Mouse (Mus musculus): ENCODE measurements at regions not wholly inside any gene's neighbourhood (a gene's known extent, or its start where the extent isn't known, plus 50 kb on each side); places are given as distances from the start of the nearest gene placed in this dataset.

DNA sequence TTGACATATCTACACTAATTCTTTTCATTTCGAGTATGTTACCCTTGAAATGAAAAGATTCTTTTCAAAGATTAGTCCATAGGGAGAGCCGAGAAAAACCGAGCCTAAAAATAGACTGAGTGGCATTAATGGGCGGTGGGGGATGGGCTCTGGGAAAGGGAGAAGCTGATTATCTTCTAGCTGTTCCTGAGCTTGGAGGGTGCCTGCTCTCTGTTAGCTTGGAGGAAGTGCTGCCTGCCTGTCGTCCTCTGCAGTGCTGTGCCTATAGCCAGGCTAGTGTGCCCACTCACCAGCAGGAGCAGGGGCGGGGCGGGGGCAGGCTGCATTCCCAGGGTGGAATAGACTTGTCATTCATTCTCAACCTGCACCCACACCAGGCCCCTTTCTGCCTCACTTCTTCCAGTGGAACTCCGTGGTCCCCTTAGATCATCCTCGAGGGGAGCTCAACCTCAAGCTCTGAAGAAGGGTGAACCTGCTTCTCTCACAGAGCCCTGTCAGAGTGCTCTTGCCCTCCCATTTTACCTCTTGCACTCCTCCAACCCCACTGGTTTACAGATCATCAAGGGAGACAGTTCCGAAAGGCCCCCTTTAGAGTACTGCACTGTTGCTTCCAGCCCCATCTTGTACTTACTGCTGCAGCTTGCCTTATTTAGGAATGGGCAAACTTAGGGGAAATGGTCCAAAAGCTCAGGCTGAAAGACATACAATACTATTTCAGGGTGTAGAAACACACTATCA, 76.6 kb upstream of the Lmo2 start:
- Histone ChIP-seq H3ac (ENCODE audit: control insufficient read depth, insufficient read length, low read depth) (no peak overlapping the region), H3K79me3 (ENCODE audit: low read depth) (no peaks in the 10 kb centered on the region), H3K79me2 (ENCODE audit: control insufficient read depth, insufficient read depth) (no peaks in the 10 kb centered on the region), H3K36me3 (ENCODE audit: control insufficient read depth, insufficient read depth) (no peaks in the 10 kb centered on the region), H3K4me3 (ENCODE audit: insufficient read depth, poor library complexity, severe bottlenecking) (no peak overlapping the region), H3K27me3 (ENCODE audit: control insufficient read depth, insufficient read depth, insufficient read length) (peaks cover 50% of the 10 kb centered on the region)
- TF ChIP-seq CTCF (IDR thresholded peaks at IDR 0.05; ENCODE audit: control insufficient read depth, insufficient read depth, insufficient read length) (no peak), CEBPB (IDR thresholded peaks at IDR 0.05; ENCODE audit: low read depth) (no peak), MAX (IDR thresholded peaks at IDR 0.05) (no peak), FOSL1 (IDR thresholded peaks at IDR 0.05; ENCODE audit: insufficient read depth, low read length, poor library complexity, severe bottlenecking) (no peak), MYOG (IDR thresholded peaks at IDR 0.05; ENCODE audit: control insufficient read depth, extremely low read depth, insufficient read length) (no peak), USF1 (IDR thresholded peaks at IDR 0.05; ENCODE audit: low read depth) (no peak), MYOD1 (IDR thresholded peaks at IDR 0.05; ENCODE audit: control insufficient read depth, insufficient read length, low read depth) (no peak)

DNA sequence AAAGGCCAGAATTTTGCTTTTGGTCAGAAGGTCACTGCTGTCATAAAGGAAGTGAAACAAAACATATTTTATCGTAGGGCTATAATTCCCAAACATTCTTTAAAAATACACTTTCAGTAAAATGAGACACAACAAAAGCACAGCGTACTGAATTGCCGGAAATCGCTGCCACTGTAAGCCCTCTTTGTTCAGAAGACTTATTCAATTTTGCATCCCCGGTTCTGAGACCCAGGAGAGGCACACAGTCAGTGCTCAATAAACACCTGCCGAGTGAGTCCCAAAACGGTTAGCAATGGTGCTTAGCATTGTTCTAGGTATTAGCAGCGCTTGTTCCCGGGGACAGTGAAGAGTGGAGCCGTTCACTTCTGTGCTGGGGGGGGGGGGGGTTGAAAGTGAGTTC, 72.9 kb upstream of the Lmo2 start:
- Histone ChIP-seq H3K79me2 (ENCODE audit: control insufficient read depth, insufficient read depth) (no peaks in the 10 kb centered on the region), H3K4me3 (ENCODE audit: insufficient read depth, poor library complexity, severe bottlenecking) (no peak overlapping the region), H3ac (ENCODE audit: control insufficient read depth, insufficient read length, low read depth) (no peak overlapping the region), H3K27me3 (ENCODE audit: control insufficient read depth, insufficient read depth, insufficient read length) (peaks cover 55% of the 10 kb centered on the region), H3K79me3 (ENCODE audit: low read depth) (no peaks in the 10 kb centered on the region), H3K36me3 (ENCODE audit: control insufficient read depth, insufficient read depth) (no peaks in the 10 kb centered on the region)
- TF ChIP-seq CTCF (IDR thresholded peaks at IDR 0.05; ENCODE audit: control insufficient read depth, insufficient read depth, insufficient read length): no peak
- TF ChIP-seq MYOD1 (IDR thresholded peaks at IDR 0.05; ENCODE audit: control insufficient read depth, insufficient read length, low read depth): no peak
- no peak for TF ChIP-seq USF1 (IDR thresholded peaks at IDR 0.05; ENCODE audit: low read depth)
- TF ChIP-seq MYOG (IDR thresholded peaks at IDR 0.05; ENCODE audit: control insufficient read depth, extremely low read depth, insufficient read length): no peak
- no peak for TF ChIP-seq CEBPB (IDR thresholded peaks at IDR 0.05; ENCODE audit: low read depth)
- TF ChIP-seq FOSL1 (IDR thresholded peaks at IDR 0.05; ENCODE audit: insufficient read depth, low read length, poor library complexity, severe bottlenecking): no peak
- TF ChIP-seq MAX (IDR thresholded peaks at IDR 0.05): no peak

DNA sequence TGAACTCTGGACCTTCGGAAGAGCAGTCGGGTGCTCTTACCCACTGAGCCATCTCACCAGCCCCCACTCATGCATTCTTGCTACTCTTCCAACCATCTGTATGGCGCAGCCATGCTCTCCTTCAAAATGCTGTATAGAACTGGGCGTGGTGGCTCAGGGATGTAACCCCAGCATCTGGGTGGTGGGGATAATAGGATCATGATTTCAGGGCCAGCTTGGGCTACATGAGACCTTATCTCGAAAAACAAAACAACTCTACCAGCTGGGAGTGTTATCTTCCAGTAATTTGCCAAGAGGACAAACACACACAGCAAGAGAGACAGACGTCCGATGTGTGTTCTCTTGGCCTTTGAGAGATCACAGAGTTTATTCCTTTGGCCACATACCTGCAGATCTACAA, 69.8 kb upstream of the Lmo2 start:
- Histone ChIP-seq H3K4me3 (ENCODE audit: insufficient read depth, poor library complexity, severe bottlenecking) (no peak overlapping the region), H3K79me3 (ENCODE audit: low read depth) (no peaks in the 10 kb centered on the region), H3ac (ENCODE audit: control insufficient read depth, insufficient read length, low read depth) (no peak overlapping the region), H3K27me3 (ENCODE audit: control insufficient read depth, insufficient read depth, insufficient read length) (peaks cover 47% of the 10 kb centered on the region), H3K79me2 (ENCODE audit: control insufficient read depth, insufficient read depth) (no peaks in the 10 kb centered on the region), H3K36me3 (ENCODE audit: control insufficient read depth, insufficient read depth) (no peaks in the 10 kb centered on the region)
- TF ChIP-seq MAX (IDR thresholded peaks at IDR 0.05) (no peak), CEBPB (IDR thresholded peaks at IDR 0.05; ENCODE audit: low read depth) (no peak), USF1 (IDR thresholded peaks at IDR 0.05; ENCODE audit: low read depth) (no peak), MYOG (IDR thresholded peaks at IDR 0.05; ENCODE audit: control insufficient read depth, extremely low read depth, insufficient read length) (no peak), FOSL1 (IDR thresholded peaks at IDR 0.05; ENCODE audit: insufficient read depth, low read length, poor library complexity, severe bottlenecking) (no peak), CTCF (IDR thresholded peaks at IDR 0.05; ENCODE audit: control insufficient read depth, insufficient read depth, insufficient read length) (no peak), MYOD1 (IDR thresholded peaks at IDR 0.05; ENCODE audit: control insufficient read depth, insufficient read length, low read depth) (no peak)

GRCm38 (mm10) chr2:103891240-103891767, 66.5 kb upstream of the Lmo2 start:
- Histone ChIP-seq H3K79me2 (ENCODE audit: control insufficient read depth, insufficient read depth) (no peaks in the 10 kb centered on the region), H3K4me3 (ENCODE audit: insufficient read depth, poor library complexity, severe bottlenecking) (no peak overlapping the region), H3K27me3 (ENCODE audit: control insufficient read depth, insufficient read depth, insufficient read length) (peaks cover 43% of the 10 kb centered on the region), H3K36me3 (ENCODE audit: control insufficient read depth, insufficient read depth) (no peaks in the 10 kb centered on the region), H3ac (ENCODE audit: control insufficient read depth, insufficient read length, low read depth) (no peak overlapping the region), H3K79me3 (ENCODE audit: low read depth) (no peaks in the 10 kb centered on the region)
- TF ChIP-seq USF1 (IDR thresholded peaks at IDR 0.05; ENCODE audit: low read depth): no peak
- TF ChIP-seq MYOD1 (IDR thresholded peaks at IDR 0.05; ENCODE audit: control insufficient read depth, insufficient read length, low read depth): no peak
- TF ChIP-seq MYOG (IDR thresholded peaks at IDR 0.05; ENCODE audit: control insufficient read depth, extremely low read depth, insufficient read length): no peak
- TF ChIP-seq FOSL1 (IDR thresholded peaks at IDR 0.05; ENCODE audit: insufficient read depth, low read length, poor library complexity, severe bottlenecking): no peak
- TF ChIP-seq CTCF (IDR thresholded peaks at IDR 0.05; ENCODE audit: control insufficient read depth, insufficient read depth, insufficient read length): no peak

DNA sequence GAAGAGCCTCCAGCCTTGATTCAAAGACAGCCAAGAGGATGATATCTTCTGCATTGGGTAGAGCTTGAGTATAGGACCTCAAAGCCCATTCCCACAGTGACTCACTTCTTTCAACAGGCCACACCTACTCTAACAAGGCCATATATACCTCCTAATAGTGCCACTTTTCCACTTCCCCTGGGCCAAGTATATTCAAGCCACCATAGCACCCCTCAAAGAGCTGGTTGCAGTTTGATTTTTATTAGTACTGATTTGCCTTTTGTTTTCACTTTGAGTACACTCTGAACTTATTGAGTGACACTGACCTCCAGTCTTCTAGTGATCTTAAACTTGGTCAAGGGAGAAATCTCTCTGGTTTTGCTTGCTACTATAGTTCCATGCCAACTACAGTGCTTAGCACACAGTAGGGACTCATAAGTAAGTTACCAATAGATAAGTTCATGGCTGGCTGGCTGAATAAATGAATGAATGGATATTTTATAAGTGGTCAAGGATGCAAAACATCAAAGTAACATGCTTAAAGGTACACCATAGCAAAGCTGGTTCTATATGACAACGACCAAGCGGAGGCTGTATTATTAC, 64.5 kb upstream of the Lmo2 start:
- Histone ChIP-seq H3K4me3 (ENCODE audit: insufficient read depth, poor library complexity, severe bottlenecking) (no peak overlapping the region), H3K79me2 (ENCODE audit: control insufficient read depth, insufficient read depth) (no peaks in the 10 kb centered on the region), H3K36me3 (ENCODE audit: control insufficient read depth, insufficient read depth) (no peaks in the 10 kb centered on the region), H3K27me3 (ENCODE audit: control insufficient read depth, insufficient read depth, insufficient read length) (peaks cover 40% of the 10 kb centered on the region), H3ac (ENCODE audit: control insufficient read depth, insufficient read length, low read depth) (no peak overlapping the region), H3K79me3 (ENCODE audit: low read depth) (no peaks in the 10 kb centered on the region)
- no peak for TF ChIP-seq MYOD1 (IDR thresholded peaks at IDR 0.05; ENCODE audit: control insufficient read depth, insufficient read length, low read depth)
- TF ChIP-seq USF1 (IDR thresholded peaks at IDR 0.05; ENCODE audit: low read depth): no peak
- no peak for TF ChIP-seq FOSL1 (IDR thresholded peaks at IDR 0.05; ENCODE audit: insufficient read depth, low read length, poor library complexity, severe bottlenecking)
- TF ChIP-seq CEBPB (IDR thresholded peaks at IDR 0.05; ENCODE audit: low read depth): no peak
- no peak for TF ChIP-seq MYOG (IDR thresholded peaks at IDR 0.05; ENCODE audit: control insufficient read depth, extremely low read depth, insufficient read length)
- no peak for TF ChIP-seq MAX (IDR thresholded peaks at IDR 0.05)
- TF ChIP-seq CTCF (IDR thresholded peaks at IDR 0.05; ENCODE audit: control insufficient read depth, insufficient read depth, insufficient read length): no peak

Data from C2C12 (cell line).